Mouse (Mus musculus): Measurements from ENCODE around the gene Ang.

The Ang gene

GRCm38 (mm10) chr14:51129624-51129975 is 38.6 kb downstream of the Ang start:
- no peak for DNase-seq

- no peak for DNase-seq
These were observed 39.5 kb downstream of the Ang start for GRCm38 (mm10) chr14:51130315-51130940.

GRCm38 (mm10) chr14:51131086-51131815 is 40.3 kb downstream of the Ang start:
- no peak for DNase-seq

- DNase-seq, result no peak
These were observed 41.4 kb downstream of the Ang start for GRCm38 (mm10) chr14:51132372-51132771.

- DNase-seq, result no peak
These were observed 49.4 kb downstream of the Ang start for GRCm38 (mm10) chr14:51140342-51140741.

- no peak for DNase-seq
These were observed 51.2 kb downstream of the Ang start for GRCm38 (mm10) chr14:51142119-51142518.

- no peak for DNase-seq
These were observed 51.6 kb downstream of the Ang start for GRCm38 (mm10) chr14:51142568-51142967.

GRCm38 (mm10) chr14:51143287-51143686 is 52.3 kb downstream of the Ang start:
- DNase-seq, result no peak

- DNase-seq, result no peak
These were observed 53.0 kb downstream of the Ang start for GRCm38 (mm10) chr14:51143937-51144336.

GRCm38 (mm10) chr14:51144451-51144850 is 53.5 kb downstream of the Ang start:
- DNase-seq, result no peak

- no peak for DNase-seq
These were observed 54.6 kb downstream of the Ang start for GRCm38 (mm10) chr14:51145521-51145920.

- DNase-seq, result no peak
These were observed 55.7 kb downstream of the Ang start, which contains the start of gene Rnase1 for GRCm38 (mm10) chr14:51146685-51147084. Gene Rnase1 (minus strand): TSS chr14:51146785.

GRCm38 (mm10) chr14:51148006-51148405 is 57.1 kb downstream of the Ang start:
- no peak for DNase-seq

- DNase-seq, result no peak
These were observed 58.2 kb downstream of the Ang start for GRCm38 (mm10) chr14:51149164-51149563.

GRCm38 (mm10) chr14:51150206-51150831 is 59.4 kb downstream of the Ang start:
- DNase-seq, result no peak

Data from thymus, postnatal 36 days (tissue).